Mouse (Mus musculus) small intestine, adult 2 months (tissue): ENCODE measurements around the gene Ccl11.

Experiments
- CTCF ChIP-seq: fragments of 200-500 bp; IDR thresholded peaks from 2 replicates; pipeline ENCODE4 v1.5.1; 2012; ENCODE audit warnings: low read depth, mild to moderate bottlenecking, control low read depth, inconsistent platforms, low read length, moderate library complexity, mixed read lengths; ENCODE audit not compliant: insufficient replicate concordance, insufficient read length; ENCODE audit errors: extremely low read depth
- POLR2A ChIP-seq: fragments of 200-500 bp; IDR thresholded peaks from 2 replicates; pipeline ENCODE4 v1.6.1; 2012; ENCODE audit warnings: low read depth, mild to moderate bottlenecking, control low read depth, inconsistent platforms, low read length, moderate library complexity

- TF ChIP-seq CTCF (no peak), POLR2A (no peak)
Observed at GRCm38 (mm10) chr11:82010115-82010514, 47.5 kb upstream of the Ccl11 start.
